In genomic region chr8:121868196-121868595, GRCm38 (mm10) we compare ENCODE assay signal across 18 mouse cellular contexts.
"Had no signal": no experiment of that assay in that cellular context is flagged by ENCODE, and none has a peak within 500 bp of the region (broad histone marks: within the 10 kb centered on the region; RNA-seq: fewer than 3 reads in every experiment).

No protein-coding gene starts in this region.

- H3K36me3 ChIP-seq: midbrain, embryonic 10.5 days; midbrain, embryonic 12.5 days; neural tube, embryonic 13.5 days; neural tube, embryonic 15.5 days had no signal

- H3K9ac ChIP-seq: lung, embryonic 14.5 days; midbrain, embryonic 12.5 days; neural tube, embryonic 13.5 days; neural tube, embryonic 15.5 days had no signal

- H3K9me3 ChIP-seq: midbrain, embryonic 10.5 days; midbrain, embryonic 12.5 days; neural tube, embryonic 13.5 days; neural tube, embryonic 15.5 days had no signal

- H3K27ac ChIP-seq: midbrain, embryonic 10.5 days; midbrain, embryonic 12.5 days; neural tube, embryonic 13.5 days; neural tube, embryonic 15.5 days had no signal

- ATAC-seq: midbrain, embryonic 16.5 days had no signal

- DNase-seq: lung, adult 18-20 months; lung, embryonic 14.5 days; lung, postnatal 10 days; lung, postnatal 4 days; midbrain, embryonic 14.5 days; right cerebral cortex, adult 18-20 months; right cerebral cortex, postnatal 25 days; right cerebral cortex, postnatal 4 days; spleen, adult 18-20 months; thymus, adult 2 months; thymus, postnatal 25 days; thymus, postnatal 4 days had no signal

- H3K4me3 ChIP-seq: midbrain, embryonic 10.5 days; midbrain, embryonic 12.5 days; myocyte; neural tube, embryonic 13.5 days; neural tube, embryonic 15.5 days had no signal

- H3K27me3 ChIP-seq: neural tube, embryonic 13.5 days; neural tube, embryonic 15.5 days had no signal

- H3K4me2 ChIP-seq: lung, embryonic 14.5 days; midbrain, embryonic 12.5 days; neural tube, embryonic 13.5 days; neural tube, embryonic 15.5 days had no signal
